ENCODE assay signal across 24 mouse cellular contexts in genomic region chr7:30060341-30060740, GRCm38 (mm10). TPM values are rescaled to one million over a fixed set of nuclear protein-coding genes. Genes with fewer than 3 reads are reported as not detected.
DNase-seq lines count a peak whose midpoint lies in the region; ATAC-seq and TF ChIP-seq lines count a peak whose summit lies in the region.
"Had no signal": no experiment of that assay in that cellular context is flagged by ENCODE, and none has a peak within 500 bp of the region (broad histone marks: within the 10 kb centered on the region; RNA-seq: fewer than 3 reads in every experiment).

No protein-coding gene starts in this region.

- peak overlapping the region; percentile 80 for H3K27ac ChIP-seq in gastrocnemius, adult 2 months
- H3K27ac ChIP-seq in heart, embryonic 13.5 days (replicated peaks) = peak overlapping the region; percentile 21
- H3K27ac ChIP-seq in heart, embryonic 12.5 days (ENCODE audit: poor library complexity, severe bottlenecking) = no peak overlapping the region
- H3K27ac ChIP-seq in heart, postnatal 0 days (ENCODE audit: low read depth) = peak overlapping the region; percentile 24; the same call in 1 of the 2 replicates
- H3K27ac ChIP-seq: forebrain, embryonic 12.5 days; hindbrain, embryonic 14.5 days; intestine, embryonic 15.5 days had no signal

- H3K4me1 ChIP-seq in heart, embryonic 13.5 days = no peaks in the 10 kb centered on the region
- H3K4me1 ChIP-seq in heart, embryonic 12.5 days (replicated peaks) = no peaks in the 10 kb centered on the region
- H3K4me1 ChIP-seq in heart, postnatal 0 days (ENCODE audit: control insufficient read depth, insufficient read depth) = no peaks in the 10 kb centered on the region
- H3K4me1 ChIP-seq: forebrain, embryonic 12.5 days; intestine, embryonic 15.5 days had no signal

- H3K4me3 ChIP-seq in gastrocnemius, adult 2 months = no peak overlapping the region
- no peak overlapping the region for H3K4me3 ChIP-seq in heart, embryonic 13.5 days
- H3K4me3 ChIP-seq in heart, embryonic 12.5 days = no peak overlapping the region
- no peak overlapping the region for H3K4me3 ChIP-seq in heart, postnatal 0 days (ENCODE audit: low read depth, low read length)
- H3K4me3 ChIP-seq: forebrain, embryonic 12.5 days; intestine, embryonic 15.5 days had no signal

- no peaks in the 10 kb centered on the region for H3K27me3 ChIP-seq in heart, embryonic 13.5 days (replicated peaks)
- no peaks in the 10 kb centered on the region for H3K27me3 ChIP-seq in heart, embryonic 12.5 days (replicated peaks)
- no peaks in the 10 kb centered on the region for H3K27me3 ChIP-seq in heart, postnatal 0 days (ENCODE audit: control insufficient read depth, insufficient read depth, low read length)
- H3K27me3 ChIP-seq: CH12.LX; forebrain, embryonic 12.5 days; intestine, embryonic 15.5 days; Patski had no signal

- no peaks in the 10 kb centered on the region for H3K9me3 ChIP-seq in heart, embryonic 13.5 days
- no peaks in the 10 kb centered on the region for H3K9me3 ChIP-seq in heart, embryonic 12.5 days (replicated peaks)
- H3K9me3 ChIP-seq in heart, postnatal 0 days (replicated peaks; ENCODE audit: control insufficient read depth, low read length) = no peaks in the 10 kb centered on the region
- H3K9me3 ChIP-seq: forebrain, embryonic 12.5 days; intestine, embryonic 15.5 days had no signal

- H3K4me2 ChIP-seq in heart, embryonic 13.5 days = no peak overlapping the region
- no peak overlapping the region for H3K4me2 ChIP-seq in heart, embryonic 12.5 days
- H3K4me2 ChIP-seq in heart, postnatal 0 days (ENCODE audit: low read depth, low read length) = no peak overlapping the region
- H3K4me2 ChIP-seq: forebrain, embryonic 12.5 days; hindbrain, embryonic 14.5 days; intestine, embryonic 15.5 days had no signal

- DNase-seq in gastrocnemius, adult 2 months = no peak
- DNase-seq in gastrocnemius, postnatal 14 days = no peak
- DNase-seq in heart, postnatal 0 days (ENCODE audit: low spot score) = peak; percentile 20
- no peak for DNase-seq in heart, postnatal 14 days
- DNase-seq in skeletal muscle tissue, adult 2 months (ENCODE audit: low read depth, low spot score) = peak; percentile 15
- DNase-seq: adrenal gland, postnatal 14 days; cerebellum, adult 11-12 months; cerebellum, adult 9-11 months; cerebellum, postnatal 36 days; kidney, adult 18-20 months; kidney, postnatal 10 days had no signal

- 45% methylated on average over 6 of the region's 6 CpGs for WGBS in heart, embryonic 13.5 days
- 60% methylated on average over 6 of the region's 6 CpGs for WGBS in heart, embryonic 12.5 days
- WGBS in heart, postnatal 0 days = 48% methylated on average over 6 of the region's 6 CpGs

- H3K36me3 ChIP-seq in heart, embryonic 13.5 days = peaks cover 83% of the 10 kb centered on the region
- H3K36me3 ChIP-seq in heart, embryonic 12.5 days = peaks cover 64% of the 10 kb centered on the region
- H3K36me3 ChIP-seq in heart, postnatal 0 days (replicated peaks; ENCODE audit: control insufficient read depth, insufficient read depth, low read length) = peaks cover 22% of the 10 kb centered on the region

- intact Hi-C loops in gastrocnemius, adult 2 months (cut with DNase I) = loop anchor here (10.0 kb wide), 1 partner anchor 46 kb away; no protein-coding TSS in a partner anchor
- intact Hi-C loops in gastrocnemius, postnatal 14 days (cut with DNase I; ENCODE audit: low total_unique reads) = no loop called here
- intact Hi-C loops in heart, postnatal 14 days (cut with DNase I) = no loop called here

- ATAC-seq in heart, embryonic 13.5 days (ENCODE audit: extremely low read depth, insufficient number of reproducible peaks, low FRiP score, low TSS enrichment) = no peak
- ATAC-seq in heart, embryonic 12.5 days (ENCODE audit: insufficient number of reproducible peaks, low FRiP score) = no peak
- peak; percentile 41; the same call in 1 of the 2 replicates for ATAC-seq in heart, postnatal 0 days (ENCODE audit: insufficient read depth, low read depth)
- ATAC-seq: activated CD4-positive, CD25-positive, alpha-beta regulatory T cell, adult 4 months; forebrain, embryonic 16.5 days; intestine, embryonic 15.5 days; Patski had no signal

- no peak overlapping the region for H3K9ac ChIP-seq in heart, embryonic 13.5 days
- no peak overlapping the region for H3K9ac ChIP-seq in heart, embryonic 12.5 days
- H3K9ac ChIP-seq in heart, postnatal 0 days (replicated peaks; ENCODE audit: low read depth, low read length) = no peak overlapping the region
- H3K9ac ChIP-seq: forebrain, embryonic 12.5 days; hindbrain, embryonic 14.5 days; intestine, embryonic 15.5 days had no signal

- no peak for TF ChIP-seq CTCF in gastrocnemius, adult 2 months (IDR thresholded peaks at IDR 0.05)
- TF ChIP-seq CTCF in heart, postnatal 0 days (IDR thresholded peaks at IDR 0.05; ENCODE audit: low read depth) = no peak

- TF ChIP-seq EP300 in heart, postnatal 0 days (IDR thresholded peaks at IDR 0.05; ENCODE audit: low read depth) = no peak

RNA-seq across cellular contexts. Expression of gene Zfp14, which starts 9.2 kb away (rescaled TPM):
- total RNA-seq in gastrocnemius, adult 2 months (2021) = 1 to 10 TPM; 1.8 to 2.1 TPM
- total RNA-seq in gastrocnemius, postnatal 14 days (2021) = 1 to 10 TPM; 1.5 to 2.0 TPM
- 2.5 and 4.0 TPM in 2 replicates for polyA plus RNA-seq in heart, embryonic 13.5 days (2015; fragmentation: Nextera tagmentation; extraction: Ambion mirVana)
- 3.1 and 3.4 TPM in 2 replicates for polyA plus RNA-seq in heart, embryonic 12.5 days (2016; fragmentation: Nextera tagmentation; extraction: Ambion mirVana)
- total RNA-seq in heart, postnatal 0 days (2014; rRNA removed; ENCODE audit: low replicate concordance) = 5.7 and 6.0 TPM in 2 replicates
- polyA plus RNA-seq in heart, postnatal 0 days (2015; fragmentation: Nextera tagmentation; extraction: Ambion mirVana) = 2.2 and 2.6 TPM in 2 replicates
- 1 to 10 TPM; 2.2 to 3.3 TPM for total RNA-seq in heart, postnatal 14 days (2021)

RNA-seq across cellular contexts. Expression of gene Zfp82, which starts 12.4 kb away (rescaled TPM):
- total RNA-seq in gastrocnemius, adult 2 months (2021) = 1 to 10 TPM; 1.3 to 2.3 TPM
- 1 to 10 TPM; 1.0 to 1.6 TPM for total RNA-seq in gastrocnemius, postnatal 14 days (2021)
- 4.2 and 4.6 TPM in 2 replicates for polyA plus RNA-seq in heart, embryonic 13.5 days (2015; fragmentation: Nextera tagmentation; extraction: Ambion mirVana)
- polyA plus RNA-seq in heart, embryonic 12.5 days (2016; fragmentation: Nextera tagmentation; extraction: Ambion mirVana) = 2.5 and 2.9 TPM in 2 replicates
- 0.08 and 0.54 TPM in 2 replicates for total RNA-seq in heart, postnatal 0 days (2014; rRNA removed; ENCODE audit: low replicate concordance)
- polyA plus RNA-seq in heart, postnatal 0 days (2015; fragmentation: Nextera tagmentation; extraction: Ambion mirVana) = 1.9 and 2.4 TPM in 2 replicates
- total RNA-seq in heart, postnatal 14 days (2021) = 1 to 10 TPM; 2.0 to 2.1 TPM
- total RNA-seq: adrenal gland, postnatal 14 days had no signal

RNA-seq across cellular contexts. Expression of gene Gm26920, which starts 29.9 kb away (rescaled TPM):
- total RNA-seq in gastrocnemius, adult 2 months (2021) = under 1 TPM in 1 of 2 experiments, not detected in 1; 0.59 TPM
- total RNA-seq in gastrocnemius, postnatal 14 days (2021) = under 1 TPM in 1 of 2 experiments, not detected in 1; 0.80 TPM
- polyA plus RNA-seq in heart, embryonic 13.5 days (2015; fragmentation: Nextera tagmentation; extraction: Ambion mirVana) = 0.29 TPM in 1 of 2 replicates, not detected in the other
- polyA plus RNA-seq in heart, embryonic 12.5 days (2016; fragmentation: Nextera tagmentation; extraction: Ambion mirVana) = 1.5 and 1.7 TPM in 2 replicates
- not detected in 2 replicates for total RNA-seq in heart, postnatal 0 days (2014; rRNA removed; ENCODE audit: low replicate concordance)
- 0.18 TPM in 1 of 2 replicates, not detected in the other for polyA plus RNA-seq in heart, postnatal 0 days (2015; fragmentation: Nextera tagmentation; extraction: Ambion mirVana)
- not detected for total RNA-seq in heart, postnatal 14 days (2021)
- total RNA-seq: adrenal gland, adult 18-20 months; CH12.LX; gastrocnemius, postnatal 4 days; hematopoietic stem cell, adult 5-6 weeks had no signal
- polyA plus RNA-seq: frontal cortex, adult 2 months had no signal

RNA-seq across cellular contexts. Expression of gene Zfp566, which starts 30.0 kb away (rescaled TPM):
- total RNA-seq in gastrocnemius, adult 2 months (2021) = 1 to 10 TPM; 1.2 to 3.4 TPM
- total RNA-seq in gastrocnemius, postnatal 14 days (2021) = 1 to 10 TPM; 1.1 to 1.8 TPM
- polyA plus RNA-seq in heart, embryonic 13.5 days (2015; fragmentation: Nextera tagmentation; extraction: Ambion mirVana) = 4.7 and 6.0 TPM in 2 replicates
- polyA plus RNA-seq in heart, embryonic 12.5 days (2016; fragmentation: Nextera tagmentation; extraction: Ambion mirVana) = 5.8 and 6.1 TPM in 2 replicates
- not detected in 2 replicates for total RNA-seq in heart, postnatal 0 days (2014; rRNA removed; ENCODE audit: low replicate concordance)
- 4.1 and 4.6 TPM in 2 replicates for polyA plus RNA-seq in heart, postnatal 0 days (2015; fragmentation: Nextera tagmentation; extraction: Ambion mirVana)
- total RNA-seq in heart, postnatal 14 days (2021) = 1 to 10 TPM; 1.5 to 1.8 TPM

RNA-seq across cellular contexts. Expression of gene Zfp260, which starts 34.2 kb away (rescaled TPM):
- 10 to 100 TPM; 33.5 to 39.2 TPM for total RNA-seq in gastrocnemius, adult 2 months (2021)
- 10 to 100 TPM; 29.9 to 33.5 TPM for total RNA-seq in gastrocnemius, postnatal 14 days (2021)
- 70.2 and 76.4 TPM in 2 replicates for polyA plus RNA-seq in heart, embryonic 13.5 days (2015; fragmentation: Nextera tagmentation; extraction: Ambion mirVana)
- polyA plus RNA-seq in heart, embryonic 12.5 days (2016; fragmentation: Nextera tagmentation; extraction: Ambion mirVana) = 90.8 and 93.5 TPM in 2 replicates
- total RNA-seq in heart, postnatal 0 days (2014; rRNA removed; ENCODE audit: low replicate concordance) = 33.1 and 54.8 TPM in 2 replicates
- polyA plus RNA-seq in heart, postnatal 0 days (2015; fragmentation: Nextera tagmentation; extraction: Ambion mirVana) = 54.6 and 57.9 TPM in 2 replicates
- total RNA-seq in heart, postnatal 14 days (2021) = 10 to 100 TPM; 35.9 to 40.9 TPM

Comparison
In these comparisons a context has a peak if more than half of its experiments do, and no peak if none do; other contexts are left out.
1. DNase-seq: peak in heart, postnatal 0 days (single experiment) and skeletal muscle tissue, adult 2 months (single experiment); none in gastrocnemius, adult 2 months (single experiment), gastrocnemius, postnatal 14 days (single experiment) and heart, postnatal 14 days (0 of 2).